Mouse (Mus musculus): ENCODE results near the gene Kcnrg. TPM values are rescaled to one million over a fixed set of nuclear protein-coding genes. Genes with fewer than 3 reads are reported as not detected.

Gene Kcnrg
- total RNA-seq, 2 experiments from 2014 or later = not detected

- no peak for DNase-seq
- intact Hi-C loops (cut with DNase I) = no loop called here
Observed at GRCm38 (mm10) chr14:61620371-61620770, 13.1 kb downstream of the Kcnrg start.

- intact Hi-C loops (cut with DNase I) = loop anchor here (5.0 kb wide), 1 partner anchor 34 kb away; no protein-coding TSS in a partner anchor
- no peak for DNase-seq
Observed at GRCm38 (mm10) chr14:61635969-61636368, 28.7 kb downstream of the Kcnrg start.

GRCm38 (mm10) chr14:61642668-61643067 lies 35.4 kb downstream of the Kcnrg start:
- no peak for DNase-seq
- intact Hi-C loops (cut with DNase I) = loop anchor here (10.0 kb wide), 1 partner anchor 532 kb away; no protein-coding TSS in a partner anchor

GRCm38 (mm10) chr14:61645547-61645946 lies 38.3 kb downstream of the Kcnrg start:
- no peak for DNase-seq
- intact Hi-C loops (cut with DNase I) = loop anchor here (5.0 to 10.0 kb wide), 5 partner anchors 48 to 1602 kb away; partner anchors contain the start of genes Spryd7 and Trim13

GRCm38 (mm10) chr14:61647182-61647880 lies 40.1 kb downstream of the Kcnrg start:
- intact Hi-C loops (cut with DNase I) = loop anchor here (5.0 to 10.0 kb wide), 5 partner anchors 50 to 1600 kb away; partner anchors contain the start of genes Spryd7 and Trim13
- peak; percentile 37 to 66 for DNase-seq

- DNase-seq = peak; percentile 50 to 69
- intact Hi-C loops (cut with DNase I) = loop anchor here (5.0 to 10.0 kb wide), 5 partner anchors 51 to 1599 kb away; partner anchors contain the start of genes Spryd7 and Trim13
Observed at GRCm38 (mm10) chr14:61647881-61648684, 40.8 kb downstream of the Kcnrg start.

GRCm38 (mm10) chr14:61648685-61649504 lies 41.6 kb downstream of the Kcnrg start:
- DNase-seq = peak; percentile 94 to 95
- intact Hi-C loops (cut with DNase I) = loop anchor here (5.0 to 10.0 kb wide), 5 partner anchors 52 to 1598 kb away; partner anchors contain the start of genes Spryd7 and Trim13

- peak in 1 of 2 experiments; percentile 43 for DNase-seq
Observed at GRCm38 (mm10) chr14:61650291-61650960, 43.2 kb downstream of the Kcnrg start.

GRCm38 (mm10) chr14:61656469-61656868 lies 49.2 kb downstream of the Kcnrg start:
- intact Hi-C loops (cut with DNase I) = no loop called here
- no peak for DNase-seq

More at GRCm38 (mm10) chr14:61650291-61650960, 43.2 kb downstream of the Kcnrg start:
- intact Hi-C loops (cut with DNase I) = loop anchor here (1.0 to 5.0 kb wide), 4 partner anchors 32 to 602 kb away; no protein-coding TSS in a partner anchor

GRCm38 (mm10) chr14:61661496-61661895 lies 54.2 kb downstream of the Kcnrg start:
- intact Hi-C loops (cut with DNase I) = no loop called here
- DNase-seq = no peak

GRCm38 (mm10) chr14:61662307-61662706 lies 55.0 kb downstream of the Kcnrg start:
- intact Hi-C loops (cut with DNase I) = no loop called here
- no peak for DNase-seq

Small RNAs within 50 kb of the gene (microRNA-seq; reads per million reads assigned to microRNA genes)
- 1,813 to 1,856 reads per million in 2 experiments for gene Mir15a (ENCODE audit: borderline number of aligned reads in 2 of 2)
- gene Mir16-1 (ENCODE audit: borderline number of aligned reads in 2 of 2) = 622 to 3,019 reads per million in 2 experiments

Other genes starting within 250 kb of the Kcnrg start
- gene Ebpl, start 247.0 kb upstream of the Kcnrg start, total RNA-seq (2021) = 1 to 10 TPM; 1.1 TPM
- gene Kpna3, start 167.6 kb upstream of the Kcnrg start, total RNA-seq (2021) = 10 to 100 TPM; 52.1 to 53.3 TPM
- 10 to 100 TPM; 57.8 to 63.2 TPM for gene Spryd7, start 50.6 kb upstream of the Kcnrg start, total RNA-seq (2021)
- 1 to 10 TPM; 6.6 to 8.1 TPM for gene Trim13, start 9.2 kb upstream of the Kcnrg start, total RNA-seq (2021)